22 mouse cellular contexts compared by ENCODE assay signal in the genomic region with DNA sequence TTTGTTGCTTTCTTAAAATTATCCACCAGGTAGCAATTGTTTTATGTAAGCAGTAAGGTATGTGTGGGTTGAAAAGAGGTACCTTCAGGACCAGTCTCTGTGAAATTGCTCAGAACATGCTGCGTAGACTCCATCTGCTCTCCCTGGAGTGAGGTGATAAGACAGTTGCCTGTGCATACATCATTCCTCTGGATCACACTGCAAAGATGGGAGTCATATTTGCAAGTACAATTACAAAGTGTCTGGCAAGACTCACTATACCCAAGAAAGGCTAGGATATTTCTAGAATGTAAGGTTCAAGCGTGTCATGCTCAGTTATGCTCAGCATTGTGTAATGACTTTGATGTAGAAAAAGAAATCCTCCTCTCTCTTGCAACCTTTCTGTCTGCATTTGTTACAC.
A peak's percentile ranks its signal among the peaks of the same experiment; 100 is the strongest.
DNase-seq lines count a peak whose midpoint lies in the region; ATAC-seq lines count a peak whose summit lies in the region.
"Had no signal": no experiment of that assay in that cellular context is flagged by ENCODE, and none has a peak within 500 bp of the region (broad histone marks: within the 10 kb centered on the region; RNA-seq: fewer than 3 reads in every experiment).

No protein-coding gene starts in this region.

- WGBS in forebrain, embryonic 12.5 days: 92% methylated on average over 2 of the region's 2 CpGs

- no peaks in the 10 kb centered on the region for H3K36me3 ChIP-seq in forebrain, embryonic 12.5 days (replicated peaks)
- H3K36me3 ChIP-seq: embryonic facial prominence, embryonic 13.5 days; heart, embryonic 15.5 days; hindbrain, embryonic 13.5 days had no signal

- H3K27ac ChIP-seq in forebrain, embryonic 12.5 days: no peak overlapping the region
- H3K27ac ChIP-seq: embryonic facial prominence, embryonic 13.5 days; forebrain, embryonic 13.5 days; heart, adult 2 months; heart, embryonic 15.5 days; hindbrain, embryonic 13.5 days; hindbrain, postnatal 0 days had no signal

- no peak overlapping the region for H3K4me2 ChIP-seq in forebrain, embryonic 12.5 days
- H3K4me2 ChIP-seq: embryonic facial prominence, embryonic 13.5 days; forebrain, embryonic 13.5 days; heart, embryonic 11.5 days; heart, embryonic 15.5 days; hindbrain, embryonic 13.5 days had no signal

- no peaks in the 10 kb centered on the region for H3K9me3 ChIP-seq in forebrain, embryonic 12.5 days
- H3K9me3 ChIP-seq: embryonic facial prominence, embryonic 13.5 days; forebrain, embryonic 13.5 days; heart, embryonic 15.5 days; hindbrain, embryonic 13.5 days had no signal

- DNase-seq in layer of hippocampus, adult 11-12 months (ENCODE audit: low spot score): peak; percentile 7
- DNase-seq in layer of hippocampus, postnatal 14 days (ENCODE audit: low spot score in 2 of 2): no peak
- peak; percentile 57 for DNase-seq in right cerebral cortex, adult 18-20 months
- DNase-seq in right cerebral cortex, postnatal 14 days: no peak
- peak; percentile 10 to 31 for DNase-seq in left cerebral cortex, postnatal 14 days (ENCODE audit: low spot score in 2 of 2)
- DNase-seq: adrenal gland, adult 8-10 months; adrenal gland, postnatal 36 days; cerebellum, adult 18-20 months; cerebellum, adult 9-11 months; cerebellum, postnatal 36 days; forebrain, postnatal 0 days; gastrocnemius, postnatal 14 days; heart, adult 2 months; heart, postnatal 14 days had no signal

- intact Hi-C loops in left cerebral cortex, postnatal 14 days (cut with DNase I): no loop called here

- no peak overlapping the region for H3K4me3 ChIP-seq in forebrain, embryonic 12.5 days (replicated peaks)
- H3K4me3 ChIP-seq: embryonic facial prominence, embryonic 13.5 days; forebrain, embryonic 13.5 days; heart, adult 2 months; heart, embryonic 15.5 days; hindbrain, embryonic 13.5 days had no signal

- H3K9ac ChIP-seq in forebrain, embryonic 12.5 days: no peak overlapping the region
- H3K9ac ChIP-seq: embryonic facial prominence, embryonic 13.5 days; forebrain, embryonic 13.5 days; forebrain, postnatal 0 days; heart, embryonic 15.5 days; hindbrain, embryonic 13.5 days had no signal

- ATAC-seq in forebrain, embryonic 12.5 days (ENCODE audit: low FRiP score): no peak
- ATAC-seq: forebrain, embryonic 13.5 days; forebrain, postnatal 0 days; hindbrain, postnatal 0 days had no signal

- H3K4me1 ChIP-seq in forebrain, embryonic 12.5 days: no peaks in the 10 kb centered on the region
- H3K4me1 ChIP-seq: embryonic facial prominence, embryonic 13.5 days; forebrain, embryonic 13.5 days; heart, embryonic 15.5 days; hindbrain, embryonic 13.5 days had no signal

- H3K27me3 ChIP-seq in forebrain, embryonic 12.5 days: no peaks in the 10 kb centered on the region
- H3K27me3 ChIP-seq: CH12.LX; embryonic facial prominence, embryonic 13.5 days; forebrain, embryonic 13.5 days; heart, embryonic 15.5 days; hindbrain, embryonic 13.5 days had no signal

Comparison
In these comparisons a context has a peak if more than half of its experiments do, and no peak if none do; other contexts are left out.
1. DNase-seq: peak in layer of hippocampus, adult 11-12 months (single experiment), right cerebral cortex, adult 18-20 months (single experiment) and left cerebral cortex, postnatal 14 days (2 of 2); none in layer of hippocampus, postnatal 14 days (0 of 2) and right cerebral cortex, postnatal 14 days (single experiment).